Mouse (Mus musculus): ENCODE measurements at regions not wholly inside any gene's neighbourhood (a gene's known extent, or its start where the extent isn't known, plus 50 kb on each side); places are given as distances from the start of the nearest gene placed in this dataset.

DNA sequence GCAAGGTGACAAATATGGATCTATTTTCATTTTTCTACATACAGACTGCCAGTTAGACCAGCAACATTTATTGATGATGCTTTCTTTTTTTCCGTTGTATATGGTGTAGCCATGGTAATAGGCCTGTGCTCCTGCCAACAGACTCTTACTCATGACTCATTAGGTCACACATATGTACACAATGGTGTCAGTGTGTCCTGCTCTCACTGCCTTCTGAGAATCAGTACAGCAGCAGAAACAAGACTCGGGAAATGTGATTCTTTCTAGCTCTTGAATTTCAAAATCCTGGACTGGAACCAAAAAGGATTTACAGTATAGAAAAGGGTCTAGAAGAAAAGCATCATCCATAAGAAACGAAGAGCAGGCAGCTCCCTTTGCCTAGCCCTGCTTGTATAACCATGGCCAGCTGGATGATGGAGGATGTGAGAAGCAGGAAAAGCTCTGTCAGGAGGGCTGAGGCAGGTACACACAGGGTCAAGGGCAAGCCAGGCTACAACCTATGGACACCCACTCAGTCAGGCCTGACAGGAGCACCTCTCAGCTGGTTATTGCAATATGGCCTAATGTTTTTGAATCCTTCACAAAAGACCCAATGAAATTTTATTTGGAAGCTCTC, 132.2 kb downstream of the Tmem17 start:
- no peak for DNase-seq

DNA sequence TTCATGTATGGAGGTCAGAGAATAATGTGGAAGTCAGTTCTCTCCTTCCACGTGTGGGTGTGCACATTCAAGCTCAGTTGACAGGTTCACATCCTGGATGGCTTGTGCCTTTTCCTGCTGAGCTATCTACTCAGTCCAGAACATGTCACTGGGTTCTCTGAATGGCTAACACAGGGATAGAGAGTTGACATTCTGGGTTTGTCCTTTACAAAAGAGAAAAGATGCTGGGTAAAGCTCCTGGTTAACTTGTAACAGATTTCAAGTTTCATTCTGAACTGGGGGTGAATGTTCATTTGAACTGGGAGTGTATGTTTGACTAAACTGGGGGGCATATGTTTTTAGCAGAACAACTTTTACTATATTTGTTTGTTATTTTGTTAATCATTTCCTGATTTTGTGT, 133.0 kb downstream of the Tmem17 start:
- DNase-seq: no peak

- DNase-seq: no peak
Measured at GRCm38 (mm10) chr11:22646192-22646936, 134.5 kb downstream of the Tmem17 start.

- DNase-seq: peak; percentile 74
Measured at GRCm38 (mm10) chr11:22648275-22648674, 136.4 kb downstream of the Tmem17 start.

- DNase-seq: no peak
Measured at GRCm38 (mm10) chr11:22650771-22651170, 138.9 kb downstream of the Tmem17 start.

GRCm38 (mm10) chr11:22651313-22651712, 139.4 kb downstream of the Tmem17 start:
- DNase-seq: no peak

- no peak for DNase-seq
Measured at GRCm38 (mm10) chr11:22651911-22652310, 140.0 kb downstream of the Tmem17 start.

GRCm38 (mm10) chr11:22652931-22653330, 141.0 kb downstream of the Tmem17 start:
- DNase-seq: no peak

DNA sequence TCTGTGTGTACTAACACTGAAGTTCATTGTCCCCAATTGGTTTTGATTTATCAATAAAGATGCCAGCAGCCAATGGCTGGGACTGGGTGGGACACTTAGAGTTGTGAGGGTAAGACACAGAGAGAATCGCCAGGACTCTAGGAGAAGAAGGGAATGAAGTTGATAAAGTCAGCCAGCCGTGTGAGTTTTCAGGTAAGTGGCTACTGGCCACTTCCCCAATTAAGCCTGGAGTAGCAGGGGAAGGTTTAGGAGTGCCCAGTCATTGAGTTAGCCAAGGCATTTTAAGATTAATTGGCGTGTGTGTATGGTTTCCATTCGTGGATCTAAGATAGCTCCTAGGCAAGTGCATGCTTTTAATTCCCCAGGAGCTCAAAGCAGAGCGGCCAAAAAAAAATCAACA, 141.5 kb downstream of the Tmem17 start:
- DNase-seq: no peak

DNA sequence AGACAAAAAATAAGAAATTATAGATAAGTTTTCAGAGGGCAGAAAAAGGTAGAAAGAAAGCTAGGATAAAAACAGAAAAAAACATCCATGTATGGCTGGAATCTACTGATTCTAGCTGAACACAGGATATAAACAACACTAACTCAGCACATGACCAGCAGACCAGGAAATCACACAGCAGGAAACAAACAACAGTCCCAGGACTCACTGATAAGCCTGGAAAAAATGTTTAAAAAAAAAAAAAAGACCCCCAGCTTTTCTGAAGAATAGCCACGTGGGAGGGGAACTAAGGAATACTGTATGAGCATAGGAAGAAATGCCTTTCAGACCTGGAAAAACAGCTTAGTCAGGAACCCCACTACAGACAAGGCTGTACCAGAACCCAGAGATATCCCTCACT, 145.7 kb downstream of the Tmem17 start:
- no peak for DNase-seq

GRCm38 (mm10) chr11:22661072-22661471, 149.2 kb downstream of the Tmem17 start:
- peak; percentile 35 for DNase-seq

DNA sequence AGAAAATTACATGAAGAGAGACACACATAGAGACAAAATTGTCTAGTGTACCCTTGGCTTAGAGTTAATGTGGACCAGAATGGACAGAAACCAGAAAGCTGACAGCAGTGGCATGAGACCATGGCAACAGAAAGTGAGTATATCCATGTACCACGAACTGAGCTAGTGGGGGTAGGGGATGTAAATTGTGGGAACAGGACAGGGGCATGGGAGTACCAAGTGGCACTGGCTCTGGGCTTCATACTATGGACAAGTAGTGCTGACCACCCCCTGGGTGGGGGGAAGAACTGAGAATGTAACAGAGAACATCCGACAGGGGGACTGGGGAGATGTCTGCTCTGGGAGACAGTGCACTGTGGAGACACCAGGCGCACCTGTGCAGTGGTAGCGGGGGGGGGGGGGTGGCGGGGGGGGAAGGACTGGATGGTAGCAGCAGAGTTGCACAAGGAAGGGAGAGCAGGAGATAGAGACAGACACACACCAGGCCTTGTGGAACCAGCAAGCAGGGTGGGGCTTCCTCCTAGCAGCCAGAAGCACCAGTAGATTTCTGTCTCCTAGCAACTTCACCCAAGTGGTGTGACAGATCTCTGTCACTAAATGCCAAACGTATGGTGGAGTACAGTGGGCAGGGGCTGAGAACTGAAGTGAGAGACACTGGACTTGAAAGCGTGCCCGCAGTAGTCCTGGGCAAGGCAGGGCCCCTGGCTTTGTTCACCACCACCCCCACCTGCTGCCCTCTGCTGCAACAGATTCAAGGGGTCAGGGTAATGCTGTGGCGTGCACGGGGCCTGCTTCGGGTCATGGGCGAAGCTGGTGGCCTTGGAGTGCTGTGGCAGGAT, 150.0 kb downstream of the Tmem17 start:
- no peak for DNase-seq

GRCm38 (mm10) chr11:22665978-22666377, 154.1 kb downstream of the Tmem17 start:
- no peak for DNase-seq

GRCm38 (mm10) chr11:22666378-22666777, 154.5 kb downstream of the Tmem17 start:
- no peak for DNase-seq

DNA sequence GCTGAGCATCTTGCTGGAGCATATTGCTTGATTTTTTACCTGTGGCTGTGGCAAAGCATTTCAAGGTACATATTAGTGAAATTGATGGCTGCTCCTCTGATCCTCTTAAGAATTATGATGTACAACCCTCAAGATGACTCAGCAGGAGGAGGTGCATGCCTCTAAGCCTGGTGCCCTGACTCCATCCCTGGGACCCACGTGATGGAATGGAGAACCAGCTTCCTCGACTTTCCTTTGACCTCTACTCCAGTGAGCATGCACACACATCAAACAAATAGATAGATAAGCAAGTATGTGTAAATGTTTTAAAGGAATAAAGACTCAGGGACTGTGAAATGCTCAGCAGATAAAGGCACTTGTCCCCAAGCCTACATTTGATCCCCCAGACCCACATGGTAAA, 156.3 kb downstream of the Tmem17 start:
- DNase-seq: no peak

- DNase-seq: no peak
Measured at GRCm38 (mm10) chr11:22669267-22669666, 157.4 kb downstream of the Tmem17 start.

DNA sequence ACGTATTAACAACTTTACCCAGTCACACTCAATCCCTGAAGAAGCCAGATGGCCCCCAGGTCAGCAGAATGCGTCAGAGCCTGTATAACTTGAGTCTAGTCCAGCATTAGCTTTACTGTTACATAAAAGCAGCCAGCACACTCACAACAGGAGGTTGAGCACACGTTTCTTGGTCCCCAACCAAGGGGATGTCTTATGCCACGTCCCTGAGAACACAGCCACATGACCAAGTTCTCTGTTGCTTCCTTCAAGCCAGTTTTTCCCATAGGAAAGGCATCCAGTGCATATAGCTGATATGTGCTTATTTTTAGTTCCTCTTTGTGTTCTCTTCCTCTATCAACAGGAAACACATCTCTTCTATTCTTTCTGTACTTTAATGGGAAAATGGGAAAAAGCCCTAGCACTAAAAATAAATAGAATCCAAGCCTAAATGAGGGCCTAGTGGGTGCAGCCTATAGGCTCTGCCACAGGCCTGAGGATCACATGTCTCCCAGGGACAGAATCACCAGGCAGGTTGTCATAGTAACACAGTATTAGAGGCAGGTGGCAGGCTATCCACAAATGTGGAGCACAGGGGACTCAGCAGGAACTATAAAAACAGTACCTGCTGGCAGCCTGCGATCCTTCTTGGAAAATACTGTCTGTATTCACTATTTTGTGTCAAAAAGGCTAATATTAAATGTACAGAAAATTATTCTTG, 160.1 kb downstream of the Tmem17 start:
- DNase-seq: no peak

- no peak for DNase-seq
Measured at GRCm38 (mm10) chr11:22675047-22675446, 163.2 kb downstream of the Tmem17 start.

DNA sequence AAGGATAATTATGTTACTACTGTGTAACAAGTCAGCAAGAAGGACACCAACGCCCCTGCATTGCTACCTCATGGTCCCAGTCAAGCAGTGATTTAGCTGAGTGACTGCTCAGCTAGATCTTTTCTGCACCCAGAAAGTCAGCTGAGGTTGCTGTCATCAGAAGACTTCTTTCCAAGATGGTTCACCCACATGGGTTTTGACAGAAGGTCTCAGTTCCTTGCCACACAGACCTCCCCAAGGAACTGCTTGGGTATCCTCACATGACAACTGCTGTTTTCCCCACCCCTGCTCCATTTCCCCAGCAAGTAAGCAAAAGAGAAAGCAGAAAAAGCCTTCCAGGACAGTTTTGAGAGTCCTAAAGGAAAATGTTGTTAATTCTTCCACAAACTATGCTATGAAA, 163.9 kb downstream of the Tmem17 start:
- no peak for DNase-seq

GRCm38 (mm10) chr11:22677337-22677736, 165.4 kb downstream of the Tmem17 start:
- DNase-seq: peak; percentile 56

GRCm38 (mm10) chr11:22684576-22684975, 172.7 kb downstream of the Tmem17 start:
- no peak for DNase-seq

GRCm38 (mm10) chr11:22690829-22691228, 169.9 kb downstream of the B3gnt2 start:
- no peak for DNase-seq

DNA sequence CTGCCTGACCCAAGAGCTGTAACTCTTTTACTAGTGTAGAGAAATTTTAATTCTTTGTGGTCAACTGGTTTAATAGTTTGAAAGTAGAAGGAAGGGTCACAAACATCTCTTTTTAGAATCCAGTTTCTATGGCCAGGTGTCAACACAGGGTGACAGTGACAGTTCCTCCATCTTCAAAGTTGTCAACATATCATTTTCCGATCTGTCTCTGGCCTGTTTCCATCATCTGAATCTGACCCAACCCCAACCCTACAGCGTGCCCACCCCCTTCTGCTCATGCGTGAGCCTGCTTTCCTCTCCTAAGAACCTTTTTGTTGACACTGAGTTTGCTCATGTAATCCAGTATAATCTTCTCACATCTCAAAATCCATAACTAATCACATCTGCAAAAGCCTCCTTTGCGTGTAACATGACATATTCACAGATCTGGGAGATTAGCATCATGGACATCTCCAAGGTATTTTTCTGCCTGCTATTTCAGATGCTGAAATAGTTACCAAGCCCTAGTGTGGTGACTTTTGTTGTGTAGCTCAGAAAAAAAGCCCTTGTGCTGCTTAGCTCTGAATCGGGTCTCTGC, 168.4 kb downstream of the B3gnt2 start:
- DNase-seq: no peak

Data from kidney, postnatal 14 days (tissue).